Mouse (Mus musculus) heart, embryonic 15.5 days (tissue): ENCODE data around the gene 1700001C19Rik. TPM values are rescaled to one million over a fixed set of nuclear protein-coding genes. Genes with fewer than 3 reads are reported as not detected.

Experiments used
- ATAC-seq: fragments of 200-750 bp; cut with Nextera tagmentation; replicated peaks from 2 replicates; pipeline ENCODE4 v1.8.0; 2017; ENCODE audit warnings: low read depth, moderate TSS enrichment; ENCODE audit not compliant: insufficient number of reproducible peaks, insufficient read depth, low FRiP score
- H3K27ac ChIP-seq: fragments of 300-500 bp; sonication (generic); 2 replicates; pipeline ENCODE4 v1.5.1; 2015; ENCODE audit warnings: mild to moderate bottlenecking, inconsistent platforms
- H3K27me3 ChIP-seq: fragments of 300-500 bp; sonication (generic); 2 replicates; pipeline ENCODE4 v1.6.1; 2015; ENCODE audit warnings: inconsistent platforms
- H3K36me3 ChIP-seq: fragments of 300-500 bp; sonication (generic); 2 replicates; pipeline ENCODE4 v1.6.1; 2015; ENCODE audit warnings: mild to moderate bottlenecking, inconsistent platforms
- H3K4me1 ChIP-seq: fragments of 300-500 bp; sonication (generic); replicated peaks from 2 replicates; pipeline ENCODE4 v1.6.1; 2015; ENCODE audit warnings: inconsistent platforms
- H3K4me2 ChIP-seq: fragments of 300-500 bp; sonication (generic); 2 replicates; pipeline ENCODE4 v1.6.1; 2015; ENCODE audit warnings: inconsistent platforms, mild to moderate bottlenecking, moderate library complexity
- H3K4me3 ChIP-seq: fragments of 300-500 bp; sonication (generic); 2 replicates; pipeline ENCODE4 v1.5.1; 2015; ENCODE audit warnings: mild to moderate bottlenecking, inconsistent platforms
- H3K9ac ChIP-seq: fragments of 300-500 bp; sonication (generic); 2 replicates; pipeline ENCODE4 v1.6.1; 2015; ENCODE audit warnings: mild to moderate bottlenecking, inconsistent platforms
- H3K9me3 ChIP-seq: fragments of 300-500 bp; sonication (generic); replicated peaks from 2 replicates; pipeline ENCODE4 v1.6.1; 2016; ENCODE audit warnings: inconsistent platforms
- WGBS: fragments of 180-500 bp; shearing (Covaris S2); methylation state at CpG from one replicate; pipeline ENCODE4 v1.1.7; 2015; ENCODE audit warnings: mixed read lengths; 5-methylcytosine and 5-hydroxymethylcytosine counted together
- polyA plus RNA-seq: library from polyadenylated mRNA; unstranded; fragments of >200 nt; fragmentation: Nextera tagmentation; extraction: Ambion mirVana; gene quantifications from 2 replicates; pipeline ENCODE4 v1.2.1, GENCODE M21; 2015

The 1700001C19Rik gene
- polyA plus RNA-seq, 1 experiment from 2014 or later: 1.0 TPM

GRCm38 (mm10) chr17:47446561-47446960, 9.4 kb upstream of the 1700001C19Rik start:
- Histone ChIP-seq H3K27me3 (no peaks in the 10 kb centered on the region), H3K9ac (0 out of 2 replicates have a peak overlapping the region, but pooled peaks have one; percentile 5), H3K27ac (peak overlapping the region; percentile 74), H3K4me3 (no peak overlapping the region), H3K36me3 (no peaks in the 10 kb centered on the region), H3K9me3 (no peaks in the 10 kb centered on the region), H3K4me1 (peaks cover 70% of the 10 kb centered on the region), H3K4me2 (no peak overlapping the region)
- ATAC-seq: no peak
- WGBS: 72% methylated on average over 11 of the region's 11 CpGs

- peaks cover 70% of the 10 kb centered on the region for H3K4me1 ChIP-seq
- no peaks in the 10 kb centered on the region for H3K36me3 ChIP-seq
- H3K27ac ChIP-seq: peak overlapping the region; percentile 74
- H3K27me3 ChIP-seq: no peaks in the 10 kb centered on the region
- 0 out of 2 replicates have a peak, but pooled peaks have one; percentile 21 for ATAC-seq
- no peak overlapping the region for H3K4me2 ChIP-seq
- H3K9ac ChIP-seq: 0 out of 2 replicates have a peak overlapping the region, but pooled peaks have one; percentile 5
- no peak overlapping the region for H3K4me3 ChIP-seq
- H3K9me3 ChIP-seq: no peaks in the 10 kb centered on the region
- WGBS: 29% methylated on average over 9 of the region's 9 CpGs
Measured at GRCm38 (mm10) chr17:47446025-47446424, 8.8 kb upstream of the 1700001C19Rik start.

- H3K27ac ChIP-seq: peak overlapping the region; percentile 74; the same call in 1 of the 2 replicates
- H3K4me1 ChIP-seq: peaks cover 69% of the 10 kb centered on the region
- no peaks in the 10 kb centered on the region for H3K36me3 ChIP-seq
- H3K4me3 ChIP-seq: no peak overlapping the region
- H3K27me3 ChIP-seq: no peaks in the 10 kb centered on the region
- ATAC-seq: no peak
- H3K9ac ChIP-seq: no peak overlapping the region
- H3K4me2 ChIP-seq: no peak overlapping the region
- WGBS: 58% methylated on average over 11 of the region's 11 CpGs
- no peaks in the 10 kb centered on the region for H3K9me3 ChIP-seq
Measured at GRCm38 (mm10) chr17:47445518-47445917, 8.3 kb upstream of the 1700001C19Rik start.

GRCm38 (mm10) chr17:47444113-47444512, 6.9 kb upstream of the 1700001C19Rik start:
- ATAC-seq: no peak
- Histone ChIP-seq H3K9ac (peak overlapping the region; percentile 23; the same call in 1 of the 2 replicates), H3K4me1 (peaks cover 69% of the 10 kb centered on the region), H3K27ac (peak overlapping the region; percentile 54), H3K9me3 (no peaks in the 10 kb centered on the region), H3K27me3 (no peaks in the 10 kb centered on the region), H3K4me2 (no peak overlapping the region), H3K4me3 (no peak overlapping the region), H3K36me3 (no peaks in the 10 kb centered on the region)
- WGBS: 43% methylated on average over 6 of the region's 6 CpGs

- H3K4me1 ChIP-seq: peaks cover 75% of the 10 kb centered on the region
Measured at GRCm38 (mm10) chr17:47442271-47442670, 5.1 kb upstream of the 1700001C19Rik start.

GRCm38 (mm10) chr17:47441296-47442051, 4.3 kb upstream of the 1700001C19Rik start:
- 49% methylated on average over 19 of the region's 19 CpGs for WGBS
- Histone ChIP-seq H3K4me1 (peaks cover 74% of the 10 kb centered on the region), H3K9me3 (no peaks in the 10 kb centered on the region), H3K9ac (no peak overlapping the region), H3K4me2 (no peak overlapping the region), H3K27ac (peak overlapping the region; percentile 54), H3K27me3 (no peaks in the 10 kb centered on the region; the same call in 1 of the 2 replicates), H3K36me3 (no peaks in the 10 kb centered on the region), H3K4me3 (no peak overlapping the region)
- ATAC-seq: no peak

More at GRCm38 (mm10) chr17:47442271-47442670, 5.1 kb upstream of the 1700001C19Rik start:
- H3K36me3 ChIP-seq: no peaks in the 10 kb centered on the region
- no peaks in the 10 kb centered on the region for H3K9me3 ChIP-seq
- H3K27ac ChIP-seq: no peak overlapping the region
- no peak overlapping the region for H3K9ac ChIP-seq
- no peaks in the 10 kb centered on the region for H3K27me3 ChIP-seq
- H3K4me3 ChIP-seq: no peak overlapping the region
- WGBS: 75% methylated on average over 3 of the region's 3 CpGs
- ATAC-seq: no peak
- no peak overlapping the region for H3K4me2 ChIP-seq

GRCm38 (mm10) chr17:47440359-47440890, 3.2 kb upstream of the 1700001C19Rik start:
- Histone ChIP-seq H3K9me3 (no peaks in the 10 kb centered on the region), H3K4me3 (no peak overlapping the region), H3K27me3 (no peaks in the 10 kb centered on the region; the same call in 1 of the 2 replicates), H3K4me1 (peaks cover 69% of the 10 kb centered on the region), H3K9ac (peak overlapping the region; percentile 35; the same call in 1 of the 2 replicates), H3K4me2 (no peak overlapping the region), H3K36me3 (no peaks in the 10 kb centered on the region), H3K27ac (peak overlapping the region; percentile 36)
- ATAC-seq: no peak
- 26% methylated on average over 9 of the region's 9 CpGs for WGBS

- ATAC-seq: no peak
- no peaks in the 10 kb centered on the region for H3K36me3 ChIP-seq
- WGBS: 52% methylated on average over 9 of the region's 9 CpGs
- peak overlapping the region; percentile 35; the same call in 1 of the 2 replicates for H3K9ac ChIP-seq
- no peak overlapping the region for H3K27ac ChIP-seq
- no peaks in the 10 kb centered on the region; the same call in 1 of the 2 replicates for H3K27me3 ChIP-seq
- peaks cover 64% of the 10 kb centered on the region for H3K4me1 ChIP-seq
- H3K4me3 ChIP-seq: no peak overlapping the region
- H3K9me3 ChIP-seq: no peaks in the 10 kb centered on the region
- H3K4me2 ChIP-seq: no peak overlapping the region
Measured at GRCm38 (mm10) chr17:47439396-47440028, 2.3 kb upstream of the 1700001C19Rik start.

- Histone ChIP-seq H3K4me1 (peaks cover 56% of the 10 kb centered on the region), H3K9ac (no peak overlapping the region), H3K4me2 (0 out of 2 replicates have a peak overlapping the region, but pooled peaks have one; percentile 6), H3K4me3 (no peak overlapping the region), H3K9me3 (no peaks in the 10 kb centered on the region), H3K27me3 (no peaks in the 10 kb centered on the region; the same call in 1 of the 2 replicates), H3K36me3 (no peaks in the 10 kb centered on the region), H3K27ac (no peak overlapping the region)
- WGBS: 72% methylated on average over 6 of the region's 6 CpGs
- ATAC-seq: no peak
Measured at GRCm38 (mm10) chr17:47438611-47439010, 1.4 kb upstream of the 1700001C19Rik start.

- Histone ChIP-seq H3K4me1 (peaks cover 47% of the 10 kb centered on the region), H3K27me3 (no peaks in the 10 kb centered on the region; the same call in 1 of the 2 replicates), H3K4me2 (peak within 1 kb of the TSS; percentile 97), H3K9ac (peak within 1 kb of the TSS; percentile 66), H3K36me3 (no peaks in the 10 kb centered on the region), H3K27ac (peak within 1 kb of the TSS; percentile 34), H3K4me3 (peak within 1 kb of the TSS; percentile 64), H3K9me3 (no peaks in the 10 kb centered on the region)
- 1% methylated on average over 45 of the region's 45 CpGs for WGBS
- ATAC-seq: peak; percentile 57
Measured at GRCm38 (mm10) chr17:47436156-47436906, 845 bp downstream of the 1700001C19Rik start, which contains the start of gene AI661453. TSS of gene AI661453 (plus strand) at chr17:47436615.
